Mouse (Mus musculus): Measurements from ENCODE around the gene Uchl5.

Gene Uchl5

DNA sequence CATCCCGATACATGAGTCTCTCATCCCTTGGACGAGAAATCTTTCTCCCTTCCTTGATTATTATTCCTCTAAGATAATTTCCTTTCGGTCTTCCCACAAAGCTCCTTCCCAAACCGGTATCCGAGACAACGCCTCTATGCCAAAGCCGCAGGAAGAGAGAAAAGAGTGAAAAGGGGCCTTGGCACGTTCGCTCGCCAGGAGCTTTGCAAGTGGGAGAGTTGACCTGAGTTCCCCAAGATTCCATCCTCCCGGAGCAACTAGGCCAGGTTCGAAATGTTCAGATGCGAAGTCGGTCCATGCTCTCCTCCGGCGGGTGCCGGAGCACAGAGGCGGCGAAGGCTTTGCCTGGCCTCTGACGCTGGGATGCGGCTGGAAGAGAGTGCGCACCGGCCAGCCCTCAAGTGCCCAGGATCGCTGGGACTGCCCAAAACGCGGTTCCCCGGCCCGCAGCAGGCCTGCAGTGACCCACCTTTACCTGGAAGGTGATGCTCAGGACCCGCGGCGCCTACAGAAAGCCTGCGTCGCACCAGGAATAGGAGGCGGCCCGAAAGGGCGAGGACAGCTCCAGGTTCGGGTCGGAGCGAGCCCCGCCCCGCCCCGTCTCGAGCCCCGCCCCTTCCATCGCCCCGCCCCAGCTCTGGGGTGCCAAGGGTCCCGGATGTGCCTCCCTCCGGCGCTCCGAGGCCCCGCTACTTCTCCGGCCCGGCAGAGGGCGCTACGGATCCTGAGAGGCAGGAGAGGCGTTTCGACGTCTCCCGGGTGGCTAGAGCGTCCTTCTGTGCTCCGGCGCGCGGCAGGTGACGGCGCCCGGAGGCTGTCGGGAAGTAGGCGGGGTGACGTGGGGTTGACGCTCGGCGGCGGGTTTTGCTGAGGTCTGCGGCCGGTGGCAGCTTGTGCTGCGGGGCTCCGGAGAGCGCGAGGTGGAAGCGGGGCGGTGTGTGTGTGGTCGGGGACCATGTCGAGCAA, at the start of gene Uchl5, which contains the start of gene Trove2:
Uchl5 (plus strand) TSS at position 827 of the 966 bp plus-strand sequence.
Trove2 (minus strand) TSS at position 623 of the 966 bp plus-strand sequence.
- DNase-seq (ENCODE audit: low read depth, low spot score): peak; percentile 94

DNA sequence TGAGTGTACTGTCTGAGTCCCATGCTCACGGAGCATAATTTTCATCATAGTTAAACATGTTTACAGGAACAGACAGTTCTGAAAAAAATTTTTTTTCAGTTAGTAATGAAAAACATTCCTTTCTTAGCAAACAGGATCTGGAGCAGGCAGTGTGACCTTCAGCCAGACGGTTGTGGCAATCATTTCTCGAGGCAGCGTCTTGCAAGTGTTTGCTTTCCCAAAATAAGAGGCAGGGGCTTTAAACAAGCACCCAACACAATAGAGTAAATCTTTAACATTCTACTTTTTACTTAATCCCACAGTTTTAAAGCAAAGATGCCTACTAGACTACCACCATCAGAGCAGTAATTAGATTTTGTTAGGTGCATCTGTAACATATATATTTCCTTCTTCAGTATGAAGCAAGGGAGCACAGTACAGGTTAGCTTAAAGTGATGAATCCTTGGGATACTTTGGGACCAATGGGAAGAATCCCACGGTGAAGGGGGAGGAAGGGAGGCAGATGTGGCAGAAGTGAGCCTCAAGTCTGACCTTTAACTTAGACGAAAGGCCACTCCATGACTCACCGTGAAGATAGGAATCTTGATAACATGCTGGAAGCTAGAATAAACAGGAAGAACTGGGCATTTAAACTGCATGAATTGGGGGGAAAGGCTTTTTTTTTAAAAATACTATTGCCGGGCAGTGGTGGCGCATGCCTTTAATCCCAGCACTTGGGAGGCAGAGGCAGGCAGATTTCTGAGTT, 49.2 kb upstream of the Uchl5 start:
- no peak for DNase-seq (ENCODE audit: low read depth, low spot score)

DNA sequence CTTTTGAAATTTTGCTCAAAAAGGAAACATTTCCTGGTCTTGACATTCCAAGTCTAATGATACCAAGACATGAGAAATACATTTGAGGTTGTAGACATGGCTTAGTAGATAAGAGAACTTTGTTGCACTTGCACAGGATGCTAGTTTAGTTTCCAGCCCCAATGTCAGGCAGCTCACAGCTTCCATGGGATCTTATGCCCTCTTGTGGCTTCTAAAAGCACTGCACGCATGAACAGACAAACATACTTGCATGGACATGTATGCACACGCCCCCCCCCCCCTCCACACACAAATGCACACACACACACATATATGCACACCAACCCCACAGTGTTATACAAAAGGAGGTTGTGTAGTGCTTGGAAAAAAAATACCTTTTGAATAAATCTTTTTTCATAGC, 46.2 kb upstream of the Uchl5 start:
- DNase-seq (ENCODE audit: low read depth, low spot score): no peak

DNA sequence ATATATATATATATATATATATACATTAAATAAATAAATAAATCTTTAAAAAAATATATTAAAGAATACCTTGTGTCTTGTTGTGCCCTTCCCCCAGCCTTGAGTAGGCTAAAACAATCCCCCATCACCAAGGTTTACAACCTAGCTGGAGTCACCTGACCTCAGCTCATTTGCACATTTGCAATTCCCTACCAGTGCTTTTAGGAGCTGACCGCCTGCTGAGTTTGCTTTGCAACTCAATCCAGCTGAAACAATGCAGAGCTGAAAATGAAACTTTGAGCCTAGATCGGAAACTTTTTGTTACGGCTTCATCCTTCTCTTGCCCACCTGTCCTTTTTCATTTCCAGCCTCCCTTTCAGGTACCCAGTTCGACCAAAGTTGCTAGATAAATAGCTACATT, 45.4 kb upstream of the Uchl5 start:
- no peak for DNase-seq (ENCODE audit: low read depth, low spot score)

DNA sequence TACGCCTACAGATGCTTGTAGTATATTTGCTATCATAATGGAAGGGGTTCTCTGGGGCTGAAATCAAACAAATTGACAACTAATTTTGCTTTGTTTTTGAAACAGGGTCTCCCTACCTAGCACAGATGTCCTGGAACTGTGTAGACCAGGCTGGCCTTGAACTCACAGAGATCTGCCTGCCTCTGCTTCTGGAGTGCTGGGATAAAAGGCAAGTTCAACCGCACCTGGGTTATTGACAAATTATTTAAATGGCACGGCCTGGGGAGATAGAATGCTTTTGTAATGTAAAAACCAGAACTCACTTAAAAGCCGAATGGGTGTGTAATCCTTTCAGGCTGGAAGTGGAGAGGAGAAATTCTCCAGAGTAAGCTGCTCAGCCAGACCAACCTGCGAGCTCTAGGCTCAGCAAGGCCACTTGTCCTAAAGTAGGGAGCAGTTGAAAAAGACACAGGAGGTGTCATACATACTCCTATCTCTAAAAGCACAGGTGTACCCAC, 43.1 kb upstream of the Uchl5 start:
- DNase-seq (ENCODE audit: low read depth, low spot score): no peak

DNA sequence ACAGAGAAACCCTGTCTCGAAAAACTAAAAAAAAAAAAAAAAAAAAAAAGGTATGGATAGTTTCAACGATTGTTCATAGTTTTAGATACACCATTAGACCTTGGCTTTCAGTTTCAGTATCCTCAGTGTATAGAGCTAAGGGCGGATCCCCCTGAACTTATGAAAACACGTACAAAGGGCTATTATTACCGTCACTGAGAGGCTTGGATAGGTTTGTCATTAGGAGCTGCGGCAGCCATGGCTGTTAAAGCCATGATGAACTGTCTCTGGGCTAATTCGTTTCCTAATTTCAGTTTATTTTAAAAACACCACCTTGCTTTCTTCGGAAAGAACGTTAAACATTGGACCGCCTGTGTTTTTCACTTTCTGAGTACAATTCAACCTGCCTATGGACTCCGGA, 38.3 kb upstream of the Uchl5 start:
- no peak for DNase-seq (ENCODE audit: low read depth, low spot score)

DNA sequence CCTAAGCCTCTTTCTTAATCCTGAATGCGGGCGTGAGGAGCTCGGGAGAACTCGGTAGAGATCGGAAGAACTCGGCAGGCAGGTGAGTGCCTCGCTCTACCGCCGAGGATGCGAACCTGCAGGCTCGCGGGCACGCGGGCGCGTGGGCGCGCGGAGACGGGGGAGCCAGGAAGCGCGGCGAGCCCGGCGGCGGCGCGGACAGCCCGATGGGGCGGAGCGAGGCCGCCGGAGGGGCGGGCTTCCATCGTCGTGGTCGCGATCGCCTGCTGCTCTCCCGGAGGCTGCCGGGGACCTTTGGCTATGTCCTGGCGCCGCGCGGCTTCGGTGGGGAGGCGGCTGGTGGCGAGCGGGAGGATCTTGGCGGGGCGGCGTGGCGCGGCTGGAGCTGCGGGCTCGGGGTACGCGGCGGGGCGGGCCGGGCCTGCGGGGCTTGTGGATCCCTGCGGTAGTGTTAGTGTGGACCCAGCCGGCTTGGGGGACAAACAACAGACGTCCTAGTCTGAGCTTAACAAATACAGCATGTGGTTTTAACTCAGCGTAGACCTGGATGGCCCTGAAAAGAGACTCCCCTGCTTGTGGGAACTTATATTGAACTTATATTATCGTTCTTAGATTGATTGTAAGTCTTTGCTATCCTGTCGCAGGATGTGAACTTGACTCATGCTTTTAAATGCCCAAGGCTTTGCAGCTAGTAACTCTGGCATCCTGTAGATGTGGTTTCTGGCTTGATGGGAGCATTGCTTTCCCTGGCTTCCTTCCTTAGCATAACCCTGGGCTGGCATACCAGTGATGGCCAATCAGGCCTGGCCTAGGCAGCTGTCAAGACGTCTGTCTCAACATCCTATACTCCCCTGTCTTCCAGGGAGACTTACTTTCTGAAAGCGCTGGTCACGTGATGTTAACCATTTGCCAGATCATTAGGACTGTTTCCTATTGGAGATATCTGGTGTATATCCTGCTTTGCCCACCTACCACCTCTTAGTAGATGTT, 37.4 kb upstream of the Uchl5 start:
- peak; percentile 82 for DNase-seq (ENCODE audit: low read depth, low spot score)

DNA sequence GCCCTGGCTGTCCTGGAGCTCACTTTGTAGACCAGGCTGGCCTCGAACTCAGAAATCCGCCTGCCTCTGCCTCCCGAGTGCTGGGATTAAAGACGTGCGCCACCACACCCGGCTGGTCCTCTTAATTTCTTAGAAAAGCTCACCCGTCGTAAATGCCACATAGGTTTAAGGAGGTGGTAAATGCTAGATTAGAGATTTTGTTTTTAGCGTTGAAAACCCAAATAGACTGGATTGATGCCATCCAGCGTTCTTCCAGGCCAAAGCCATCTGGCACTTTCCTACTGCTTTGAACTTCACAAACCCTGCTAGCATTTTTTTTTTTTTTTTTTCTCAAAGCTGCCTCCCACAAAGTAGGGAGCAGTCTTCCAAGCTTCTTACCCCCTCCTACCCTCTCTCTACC, 36.5 kb upstream of the Uchl5 start:
- no peak for DNase-seq (ENCODE audit: low read depth, low spot score)

DNA sequence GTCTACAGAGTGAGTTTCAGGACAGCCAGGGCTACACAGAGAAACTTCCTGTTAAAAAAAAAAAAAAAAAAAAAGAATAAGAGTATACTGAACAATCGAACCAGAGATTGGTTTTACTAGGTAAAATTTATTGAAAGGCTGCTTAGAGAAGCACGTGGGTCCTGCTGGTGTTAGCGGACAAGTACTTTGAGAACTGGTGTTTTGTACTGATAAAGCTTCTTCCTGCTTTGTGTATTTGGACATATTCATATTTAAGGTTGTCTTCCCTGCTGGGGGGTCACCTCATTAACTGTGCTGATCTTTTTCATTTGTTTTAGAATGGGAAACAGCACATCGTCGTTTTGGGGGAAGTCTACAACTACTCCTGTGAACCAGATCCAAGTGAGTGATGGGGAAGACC, 35.7 kb upstream of the Uchl5 start:
- DNase-seq (ENCODE audit: low read depth, low spot score): no peak

DNA sequence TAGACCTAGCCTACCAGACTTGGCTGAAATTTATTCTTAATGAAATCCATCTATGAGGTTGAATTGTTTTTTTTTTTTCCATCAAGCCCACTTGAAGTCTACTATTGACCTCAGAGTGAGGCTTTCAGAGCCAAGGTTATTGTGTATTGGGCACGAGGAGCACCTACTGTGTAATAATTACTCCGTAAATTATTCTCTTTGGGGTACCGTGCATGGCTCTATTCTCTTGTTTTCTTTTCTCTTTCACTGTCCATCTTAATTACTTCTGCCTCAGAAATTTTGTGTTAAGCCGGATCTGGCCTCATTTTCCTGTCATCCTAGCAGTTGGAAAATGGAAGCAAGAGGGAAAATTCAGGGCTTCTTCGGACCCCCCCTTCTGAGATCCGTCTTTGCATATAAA, 34.9 kb upstream of the Uchl5 start:
- DNase-seq (ENCODE audit: low read depth, low spot score): no peak

DNA sequence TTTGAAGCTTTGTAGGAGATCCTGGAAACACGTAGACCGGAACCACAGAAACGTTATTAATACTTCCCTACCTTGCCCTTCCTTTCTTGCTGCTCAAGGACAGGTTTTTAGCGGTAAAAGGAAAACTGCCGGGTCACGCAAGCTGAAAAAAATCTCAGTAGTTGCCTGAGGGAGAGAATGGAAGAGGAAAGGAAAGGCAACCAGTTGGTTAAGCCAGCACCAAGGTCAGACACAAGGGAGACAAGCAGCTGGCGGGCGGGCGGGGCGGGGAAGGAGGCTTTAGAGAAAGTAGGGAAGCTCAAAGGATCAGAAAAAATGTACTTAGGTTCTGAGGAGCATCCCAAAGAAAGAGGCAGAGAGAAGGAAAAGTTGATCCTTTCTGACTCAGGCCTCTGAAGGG, 31.2 kb upstream of the Uchl5 start:
- no peak for DNase-seq (ENCODE audit: low read depth, low spot score)

DNA sequence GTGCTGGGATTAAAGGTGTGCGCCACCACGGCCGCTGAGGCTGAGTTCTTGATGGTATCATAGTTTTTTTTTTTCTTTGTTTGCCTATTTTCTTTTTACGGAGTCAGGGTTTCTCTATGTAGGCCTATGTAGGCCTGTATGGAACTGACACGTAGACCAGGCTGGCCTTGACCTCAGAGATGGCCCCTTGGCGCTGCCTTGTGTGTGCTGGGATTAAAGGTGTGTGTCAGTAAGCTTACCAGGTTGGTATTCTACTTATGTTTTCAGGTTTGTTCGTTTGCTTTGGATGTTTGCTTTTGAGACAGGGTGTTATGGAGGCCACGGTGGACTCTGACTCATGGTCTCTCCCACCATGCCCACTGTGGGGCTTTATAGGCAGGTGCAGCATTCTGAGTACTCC, 14.9 kb upstream of the Uchl5 start:
- DNase-seq (ENCODE audit: low read depth, low spot score): no peak

DNA sequence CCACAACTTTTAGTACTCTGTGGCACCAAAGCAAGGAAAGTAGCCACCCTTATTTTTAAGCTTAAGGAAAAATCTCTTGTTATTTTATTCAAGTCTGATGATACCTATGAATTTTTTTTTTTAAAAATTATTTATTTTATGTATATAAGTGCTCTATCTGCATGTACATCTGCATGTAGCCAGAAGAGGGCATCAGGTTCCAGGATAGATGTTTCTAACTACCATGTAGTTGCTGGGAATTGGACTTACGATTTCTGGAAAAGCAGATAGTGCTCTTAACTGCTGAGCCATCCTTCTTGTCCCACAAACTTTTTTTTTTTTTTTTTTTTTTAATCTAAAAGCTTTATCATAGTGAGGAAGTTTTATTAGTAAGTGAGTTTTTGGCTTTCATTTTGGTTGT, 12.6 kb upstream of the Uchl5 start:
- no peak for DNase-seq (ENCODE audit: low read depth, low spot score)

DNA sequence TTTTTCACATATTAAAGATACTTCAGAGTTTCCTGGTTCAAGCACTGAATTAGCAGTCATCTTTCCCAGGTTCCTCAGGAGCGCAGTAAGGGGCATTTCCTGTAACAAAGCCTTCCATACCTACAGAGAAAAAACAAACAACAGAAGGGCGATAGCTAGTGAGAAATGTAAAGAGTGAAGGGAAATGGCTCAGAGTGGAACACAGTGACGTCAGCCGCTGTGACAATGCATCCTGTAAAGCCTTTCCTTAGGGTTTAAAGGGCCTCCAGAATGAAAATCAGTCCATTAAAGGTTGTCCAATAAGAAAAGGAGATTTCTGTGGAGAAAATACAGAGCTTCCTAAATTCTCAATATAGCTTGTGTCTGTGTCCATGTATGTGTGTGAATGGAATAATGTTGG, 11.3 kb upstream of the Uchl5 start:
- no peak for DNase-seq (ENCODE audit: low read depth, low spot score)

DNA sequence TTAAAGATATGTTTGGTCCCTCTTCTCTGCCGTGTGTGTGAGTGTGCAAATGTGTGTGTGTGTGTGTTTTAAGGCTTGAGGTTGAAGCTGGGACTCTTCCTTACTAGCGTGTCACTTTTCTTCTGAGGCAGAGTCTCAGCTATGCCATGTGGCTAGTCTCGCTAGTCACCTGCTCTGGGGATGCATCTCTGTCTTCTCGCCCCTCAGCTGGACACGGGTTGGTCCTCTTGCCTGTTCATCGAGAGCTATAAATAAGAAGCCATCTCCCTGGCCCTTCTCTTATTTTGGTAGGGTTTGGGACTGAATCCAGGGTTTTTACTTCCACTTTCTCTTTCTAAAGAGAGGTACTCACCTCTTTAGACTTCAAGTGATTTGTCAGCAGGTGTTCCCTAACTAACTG, 10.8 kb upstream of the Uchl5 start:
- DNase-seq (ENCODE audit: low read depth, low spot score): no peak

DNA sequence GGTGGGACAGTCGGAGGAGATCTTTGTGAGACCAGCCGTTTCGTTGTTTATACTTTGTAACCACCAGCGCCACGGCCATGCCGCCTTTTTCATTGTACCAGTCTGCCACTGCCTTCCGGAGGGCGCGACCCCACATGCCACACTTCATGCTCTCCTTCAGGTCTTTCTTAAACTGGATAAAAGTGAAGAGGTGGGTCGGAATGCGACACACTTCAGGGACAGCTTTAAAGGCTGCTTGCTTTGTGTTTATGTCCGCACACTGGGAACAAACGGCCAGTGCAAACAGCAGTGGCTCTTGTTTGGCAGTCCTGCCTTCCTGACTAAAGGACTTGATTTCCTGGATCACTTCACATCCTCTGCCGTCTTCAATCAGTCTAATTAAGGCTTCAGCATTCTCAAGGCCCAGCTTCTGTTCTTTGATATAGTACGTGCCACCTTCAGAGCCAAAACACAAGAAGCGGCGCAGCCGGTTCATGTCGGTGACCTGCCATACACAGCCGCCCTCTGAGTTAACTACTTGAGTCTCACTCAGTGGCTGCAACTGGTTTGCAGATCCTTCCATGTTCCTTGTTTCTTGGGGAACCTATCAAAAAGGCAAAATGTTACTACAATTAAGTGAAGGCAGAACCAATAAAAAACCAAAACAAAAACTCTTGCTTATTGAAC, 6.5 kb upstream of the Uchl5 start:
- DNase-seq (ENCODE audit: low read depth, low spot score): no peak

DNA sequence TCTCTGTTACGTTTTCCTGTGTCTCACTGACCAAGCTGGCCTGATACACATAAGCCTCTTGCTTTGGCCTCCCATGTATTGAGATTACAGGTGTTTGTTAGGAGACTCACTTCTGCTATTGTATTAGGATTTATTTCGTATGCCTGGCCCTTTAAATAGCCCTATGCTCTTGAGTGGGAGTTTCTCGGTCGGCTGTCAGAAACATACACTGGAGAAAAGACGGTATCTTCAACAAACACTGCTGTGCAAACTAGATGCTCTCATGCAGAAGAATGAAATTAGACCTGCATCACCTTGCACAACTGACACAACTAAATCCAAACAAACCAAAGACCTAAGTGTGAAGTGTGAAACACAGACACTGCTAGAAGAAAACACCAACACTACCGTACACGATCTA, 4.0 kb upstream of the Uchl5 start:
- no peak for DNase-seq (ENCODE audit: low read depth, low spot score)

DNA sequence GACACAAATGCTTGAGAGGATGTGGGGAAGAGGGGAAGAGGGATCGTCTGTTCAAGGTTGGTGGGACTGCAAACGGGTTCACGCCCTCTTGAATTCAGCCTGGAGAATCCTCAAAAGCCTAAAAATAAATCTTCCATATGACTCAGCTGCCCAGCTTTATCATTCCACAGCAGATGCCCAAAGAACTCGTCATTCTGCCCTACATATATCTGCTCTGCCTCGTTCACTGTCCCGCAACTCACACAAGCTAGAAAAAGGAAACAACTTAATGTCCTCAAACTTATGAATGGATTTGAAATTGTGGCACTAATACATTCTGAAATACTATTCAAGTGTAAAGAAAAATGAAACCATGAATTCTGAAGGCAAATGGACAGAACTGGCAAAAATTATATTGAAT, 3.2 kb upstream of the Uchl5 start:
- DNase-seq (ENCODE audit: low read depth, low spot score): no peak

DNA sequence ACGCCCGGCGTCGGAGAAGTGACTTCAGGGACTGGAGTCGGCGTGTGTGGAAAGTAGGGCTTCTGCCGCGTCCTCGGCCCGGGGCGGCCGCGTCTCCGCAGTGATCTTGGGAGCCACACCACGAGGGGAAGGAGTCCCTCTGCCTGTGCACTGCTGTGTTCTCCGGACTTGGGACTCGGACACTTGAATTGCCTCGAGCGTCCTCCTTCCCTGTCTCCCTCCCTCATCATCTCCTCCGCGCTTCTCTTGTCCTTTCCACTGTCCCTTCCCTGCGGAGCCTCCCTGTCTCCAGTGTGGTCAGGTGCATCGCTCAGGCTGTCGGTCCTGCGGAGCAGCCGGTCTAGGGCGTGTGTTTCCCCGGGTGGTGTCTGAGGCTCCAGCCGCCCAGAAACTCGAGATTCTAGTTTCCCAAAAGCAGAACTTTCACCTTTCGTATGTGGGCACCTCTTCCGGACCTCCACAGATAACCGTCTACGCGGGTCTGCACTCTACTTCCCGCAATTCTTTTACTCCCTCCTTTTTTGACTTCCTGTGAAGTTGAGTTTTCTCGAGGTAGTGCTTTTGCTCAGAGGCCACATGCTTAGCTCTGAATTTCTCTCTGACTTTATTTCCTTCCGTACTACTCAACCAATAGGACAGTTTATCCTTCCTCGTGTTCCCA, 616 bp downstream of the Uchl5 start:
- peak; percentile 2 for DNase-seq (ENCODE audit: low read depth, low spot score)

DNA sequence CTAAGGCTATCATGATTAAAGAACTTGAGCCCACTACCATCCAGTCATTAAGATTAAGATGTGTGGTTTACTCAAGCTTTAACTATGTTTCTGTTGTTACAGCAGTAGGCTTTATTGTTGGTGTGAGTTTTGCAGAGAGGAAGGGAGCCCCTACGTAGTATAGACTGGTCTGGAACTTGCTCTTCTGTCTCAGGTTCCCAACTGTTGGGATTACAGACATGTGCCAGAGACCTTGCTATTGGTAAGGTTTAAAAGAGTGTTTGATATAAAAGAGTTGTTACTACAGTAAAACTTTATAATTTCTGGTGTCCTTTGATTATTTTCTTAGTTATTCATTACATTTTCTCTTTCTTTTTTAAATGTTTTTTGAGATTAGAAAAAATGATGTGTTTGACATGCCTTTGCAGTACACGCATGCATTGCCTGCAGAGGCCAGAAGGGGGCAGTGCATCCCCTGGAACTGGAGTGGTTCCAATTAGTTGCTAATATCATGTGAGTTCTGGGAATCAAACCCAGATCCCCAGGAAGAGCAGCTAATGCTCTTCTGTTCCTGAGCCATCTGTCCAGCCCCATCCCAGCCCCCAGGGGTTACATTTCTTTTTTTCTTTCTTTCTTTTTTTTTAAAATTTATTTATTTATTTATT, 11.6 kb downstream of the Uchl5 start:
- DNase-seq (ENCODE audit: low read depth, low spot score): no peak
